Mouse (Mus musculus): ENCODE data around the gene Usp5. TPM values are rescaled to one million over a fixed set of nuclear protein-coding genes. Genes with fewer than 3 reads are reported as not detected.
A peak's percentile ranks its signal among the peaks of the same experiment; 100 is the strongest.
"Not testable (repeated sequence)": the region's sequence is repeated elsewhere in the genome, so short reads cannot be mapped to it uniquely, and the experiment has no call there.

Gene Usp5
- total RNA-seq, 2 experiments from 2014 or later: 32.7 to 58.5 TPM

- no peak for ATAC-seq (ENCODE audit: poor library complexity, severe bottlenecking)
Observed at GRCm38 (mm10) chr6:124811701-124812560, 17.4 kb downstream of the Usp5 start.

- ATAC-seq (ENCODE audit: poor library complexity, severe bottlenecking): no peak
Observed at GRCm38 (mm10) chr6:124811403-124811665, 17.9 kb downstream of the Usp5 start.

- not testable (repeated sequence) for ATAC-seq (ENCODE audit: poor library complexity, severe bottlenecking)
Observed at GRCm38 (mm10) chr6:124810566-124811402, 18.5 kb downstream of the Usp5 start.

GRCm38 (mm10) chr6:124809775-124810538 is 19.3 kb downstream of the Usp5 start:
- ATAC-seq (ENCODE audit: poor library complexity, severe bottlenecking): no peak

- ATAC-seq (ENCODE audit: poor library complexity, severe bottlenecking): peak; percentile 50
Observed at GRCm38 (mm10) chr6:124809052-124809774, 20.1 kb downstream of the Usp5 start.

- ATAC-seq (ENCODE audit: poor library complexity, severe bottlenecking): peak; percentile 60
Observed at GRCm38 (mm10) chr6:124808358-124809012, 20.8 kb downstream of the Usp5 start, which contains the start of gene Spsb2. Gene Spsb2, plus strand, starts transcription at chr6:124808661.

GRCm38 (mm10) chr6:124807986-124808357 is 21.3 kb downstream of the Usp5 start:
- no peak for ATAC-seq (ENCODE audit: poor library complexity, severe bottlenecking)

GRCm38 (mm10) chr6:124807366-124807765 is 21.9 kb downstream of the Usp5 start:
- ATAC-seq (ENCODE audit: poor library complexity, severe bottlenecking): no peak

- ATAC-seq (ENCODE audit: poor library complexity, severe bottlenecking): no peak
Observed at GRCm38 (mm10) chr6:124806446-124807140, 22.7 kb downstream of the Usp5 start.

- ATAC-seq (ENCODE audit: poor library complexity, severe bottlenecking): peak; percentile 79
Observed at GRCm38 (mm10) chr6:124805341-124806321, 23.7 kb downstream of the Usp5 start.

- ATAC-seq (ENCODE audit: poor library complexity, severe bottlenecking): no peak
Observed at GRCm38 (mm10) chr6:124804341-124804740, 24.9 kb downstream of the Usp5 start.

GRCm38 (mm10) chr6:124803691-124804090 is 25.6 kb downstream of the Usp5 start:
- not testable (repeated sequence) for ATAC-seq (ENCODE audit: poor library complexity, severe bottlenecking)

- no peak for ATAC-seq (ENCODE audit: poor library complexity, severe bottlenecking)
Observed at GRCm38 (mm10) chr6:124803061-124803460, 26.2 kb downstream of the Usp5 start.

GRCm38 (mm10) chr6:124802400-124802799 is 26.9 kb downstream of the Usp5 start:
- ATAC-seq (ENCODE audit: poor library complexity, severe bottlenecking): not testable (repeated sequence)

GRCm38 (mm10) chr6:124796200-124796599 is 33.1 kb downstream of the Usp5 start:
- 0 out of 2 replicates have a peak, but pooled peaks have one; percentile 21 for ATAC-seq (ENCODE audit: poor library complexity, severe bottlenecking)

GRCm38 (mm10) chr6:124795781-124796180 is 33.5 kb downstream of the Usp5 start:
- ATAC-seq (ENCODE audit: poor library complexity, severe bottlenecking): no peak

GRCm38 (mm10) chr6:124791911-124792310 is 37.4 kb downstream of the Usp5 start:
- no peak for ATAC-seq (ENCODE audit: poor library complexity, severe bottlenecking)

- no peak for ATAC-seq (ENCODE audit: poor library complexity, severe bottlenecking)
Observed at GRCm38 (mm10) chr6:124790121-124790520, 39.2 kb downstream of the Usp5 start.

Measured in megakaryocyte, adult 5-6 weeks (primary cell).